Mouse (Mus musculus): Measurements from ENCODE around the gene Cntn4. TPM values are rescaled to one million over a fixed set of nuclear protein-coding genes. Genes with fewer than 3 reads are reported as not detected.

The Cntn4 gene
- under 1 TPM in 1 of 2 experiments, not detected in 1; 0.16 TPM for polyA plus RNA-seq (2017; shearing (Covaris generic))

DNA sequence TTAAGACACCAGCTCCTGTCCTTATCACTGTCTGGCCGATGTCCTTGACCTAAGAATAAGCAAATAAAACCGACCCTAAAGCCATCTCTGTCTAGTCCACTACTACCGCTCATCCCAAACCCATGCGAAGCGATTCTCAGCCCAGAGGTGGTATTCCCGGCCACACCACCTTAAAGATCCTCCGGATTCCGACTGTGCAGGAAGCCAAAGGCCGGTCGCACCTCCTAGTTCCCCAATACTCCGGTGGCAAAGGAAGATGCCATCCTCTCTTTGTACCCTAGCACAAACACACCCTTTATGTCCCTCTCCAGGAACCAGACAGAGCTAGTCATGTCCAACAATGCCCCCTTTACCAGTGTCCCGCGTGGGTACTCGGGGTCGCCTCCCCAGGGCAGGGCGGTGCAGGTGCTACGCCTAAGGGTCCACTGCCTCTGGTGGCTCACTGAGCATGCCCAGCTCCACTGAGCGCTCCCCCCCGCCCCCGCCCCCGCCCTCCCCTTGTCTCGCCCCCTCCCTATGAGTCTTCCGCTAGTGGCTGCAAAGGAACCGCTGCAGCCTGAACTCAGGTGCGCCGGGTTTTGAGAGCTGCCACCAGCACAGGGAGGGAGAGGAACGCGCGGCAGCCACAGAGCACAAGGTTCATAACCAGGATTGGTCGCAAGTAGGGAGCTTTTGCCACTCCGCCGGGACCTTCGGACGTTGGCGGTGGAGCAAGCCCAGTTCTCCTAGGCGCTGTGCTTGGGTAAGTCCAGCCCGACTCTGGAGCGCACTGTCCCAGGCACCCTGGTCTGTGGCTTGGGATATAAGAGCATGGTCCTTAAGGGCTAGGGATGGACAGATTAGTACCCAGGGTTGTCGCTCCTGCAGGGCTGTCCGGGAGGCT is at the start of gene Cntn4:
Gene Cntn4 (plus strand): TSS at position 512 of the 883 bp plus-strand sequence.

Measured in activated CD4-positive, CD25-positive, alpha-beta regulatory T cell (primary cell).